Mouse (Mus musculus) small intestine, adult 10 weeks (tissue): ENCODE measurements around the gene 2010300C02Rik. TPM values are rescaled to one million over a fixed set of nuclear protein-coding genes. Genes with fewer than 3 reads are reported as not detected.

ENCODE experiments used
- polyA plus RNA-seq: library from polyadenylated mRNA; stranded (reverse); fragments of 350-450 nt; fragmentation: Illumina TruSeq; extraction: RNeasy Lipid Tissue Mini Kit (QIAGEN cat#74804); gene quantifications from one replicate; pipeline ENCODE4 v1.2.3, GENCODE M21; 2014; ENCODE audit warnings: low replicate concordance

The 2010300C02Rik gene
- 2.2 TPM for polyA plus RNA-seq

DNA sequence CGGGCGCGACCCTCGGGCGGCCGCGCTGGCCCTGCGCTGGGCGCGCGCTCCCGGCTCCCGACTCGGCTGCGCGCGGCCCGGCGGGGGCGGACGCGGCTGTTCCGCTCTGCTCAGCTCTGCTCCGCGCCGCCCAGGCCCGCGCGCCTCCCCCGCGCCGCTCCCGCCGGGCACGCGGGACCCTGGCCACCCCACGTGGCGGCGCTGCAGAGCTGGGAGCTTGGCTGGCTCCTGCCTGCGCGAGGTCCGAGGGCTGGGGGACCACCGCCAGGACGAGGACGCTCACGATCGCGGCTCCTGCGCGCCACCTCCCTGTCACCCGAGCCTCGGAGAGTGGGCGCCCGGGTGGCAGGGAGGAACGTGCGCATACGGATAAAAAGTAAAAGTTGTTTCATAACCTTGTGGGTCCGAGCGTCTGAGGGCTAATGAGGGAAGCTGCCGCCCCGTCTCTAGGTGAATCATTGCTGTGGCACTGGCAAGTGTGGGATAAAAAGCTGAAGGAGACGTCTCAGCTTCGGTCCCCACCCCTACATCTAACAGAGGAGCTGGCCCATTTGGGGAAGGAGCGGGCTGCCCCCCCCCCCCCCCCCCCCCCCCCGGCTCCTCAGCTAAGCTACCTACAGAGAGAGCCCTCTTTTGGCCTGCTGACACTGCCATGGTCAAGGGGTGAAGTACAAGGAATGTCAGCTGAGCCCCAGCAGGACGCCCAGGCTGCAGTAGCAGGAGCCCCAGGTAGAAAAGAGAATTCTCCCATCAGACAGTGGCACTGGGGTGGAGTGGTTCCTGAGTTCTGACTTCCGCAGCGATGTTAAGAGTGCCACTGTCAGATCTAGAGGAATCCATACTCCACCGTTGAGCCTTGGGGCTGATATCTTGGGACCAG lies at the start of gene 2010300C02Rik:
Gene 2010300C02Rik (minus strand): TSS at position 325 of the 880 bp plus-strand sequence.

Other genes with a start within 250 kb of the 2010300C02Rik start
- 433 TPM for gene Mgat4a, start 179.1 kb downstream of the 2010300C02Rik start, polyA plus RNA-seq
- gene Tsga10, start 146.3 kb upstream of the 2010300C02Rik start, polyA plus RNA-seq: 8.9 TPM
- 2.6 TPM for gene Lipt1, start 151.7 kb upstream of the 2010300C02Rik start, polyA plus RNA-seq
- gene Mitd1, start 170.3 kb upstream of the 2010300C02Rik start, polyA plus RNA-seq: 101 TPM
- 254 TPM for gene Mrpl30, start 170.4 kb upstream of the 2010300C02Rik start, polyA plus RNA-seq
- gene Lyg2, start 196.4 kb upstream of the 2010300C02Rik start, polyA plus RNA-seq: not detected
- not detected for gene Lyg1, start 237.7 kb upstream of the 2010300C02Rik start, polyA plus RNA-seq